Mouse (Mus musculus) spleen, adult 2 months (tissue): ENCODE results near the gene 1500009C09Rik. TPM values are rescaled to one million over a fixed set of nuclear protein-coding genes. Genes with fewer than 3 reads are reported as not detected.
A peak's percentile ranks its signal among the peaks of the same experiment; 100 is the strongest.
"Not testable (repeated sequence)": the region's sequence is repeated elsewhere in the genome, so short reads cannot be mapped to it uniquely, and the experiment has no call there.

Source experiments
- DNase-seq, 2 experiments: peaks; one replicate each; pipeline versions ENCODE4 v3.0.0 to v3.0.0-alpha.2; 2012 to 2021; ENCODE audit warnings: low spot score in 2 of 2, low read depth in 1 of 2
- H3K27ac ChIP-seq: fragments of 200-500 bp; 2 replicates; pipeline ENCODE4 v1.5.1; 2012; ENCODE audit warnings: low read length, inconsistent platforms; ENCODE audit not compliant: insufficient read depth
- H3K27me3 ChIP-seq: fragments of 200-500 bp; 2 replicates; pipeline ENCODE4 v1.6.1; 2012; ENCODE audit warnings: mild to moderate bottlenecking, moderate library complexity, low read length, inconsistent platforms; ENCODE audit not compliant: control insufficient read depth, insufficient read depth
- H3K36me3 ChIP-seq: fragments of 200-500 bp; 2 replicates; pipeline ENCODE4 v1.6.1; 2012; ENCODE audit warnings: mild to moderate bottlenecking, low read length, inconsistent platforms; ENCODE audit not compliant: control insufficient read depth, insufficient read depth
- H3K4me1 ChIP-seq: fragments of 200-500 bp; 2 replicates; pipeline ENCODE4 v1.6.1; 2011; ENCODE audit warnings: inconsistent platforms; ENCODE audit not compliant: control insufficient read depth, insufficient read depth, insufficient read length
- H3K4me3 ChIP-seq: fragments of 200-500 bp; 2 replicates; pipeline ENCODE4 v1.5.1; 2011; ENCODE audit warnings: mild to moderate bottlenecking, inconsistent platforms; ENCODE audit not compliant: insufficient read depth, insufficient read length; ENCODE audit errors: extremely low read depth
- CTCF ChIP-seq: fragments of 200-500 bp; IDR thresholded peaks from 2 replicates; pipeline ENCODE4 v1.5.1; 2011; ENCODE audit warnings: mild to moderate bottlenecking, inconsistent platforms; ENCODE audit not compliant: insufficient read depth, insufficient read length, insufficient replicate concordance; ENCODE audit errors: extremely low read depth
- POLR2A ChIP-seq: fragments of 200-500 bp; IDR thresholded peaks from 2 replicates; pipeline ENCODE4 v1.6.1; 2011; ENCODE audit warnings: low read depth, low read length, inconsistent platforms
- WGBS: fragments of 180-500 bp; shearing (Covaris S2); methylation state at CpG from one replicate; pipeline ENCODE4 v1.1.7; 2018; 5-methylcytosine and 5-hydroxymethylcytosine counted together
- polyA plus RNA-seq: library from polyadenylated mRNA; depleted of rRNA; stranded (reverse); fragments of >200 nt; gene quantifications from 2 replicates; pipeline ENCODE4 v1.2.3, GENCODE M21; 2012

1500009C09Rik gene
- polyA plus RNA-seq, 1 experiment, result 0.08 TPM

DNA sequence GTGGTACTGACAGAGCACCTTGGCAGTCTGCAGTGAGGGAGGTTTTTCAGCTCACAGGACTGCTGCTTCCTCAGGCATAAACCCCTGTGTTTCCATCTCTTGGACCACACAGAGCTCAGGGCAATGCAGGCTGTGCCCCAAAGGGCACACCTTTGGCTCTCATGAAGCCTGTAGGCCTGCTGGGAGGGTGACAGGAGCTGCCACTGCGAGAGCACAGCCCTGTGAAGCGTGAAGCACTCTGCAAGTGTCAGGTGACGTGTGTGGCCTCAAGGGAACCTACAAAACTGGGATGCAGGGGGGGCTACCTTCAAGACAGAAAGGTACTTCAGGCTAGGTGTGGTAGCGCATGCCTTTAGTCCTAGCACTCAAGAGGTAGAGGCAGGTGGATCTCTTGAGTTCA lies 19.5 kb upstream of the 1500009C09Rik start:
- Histone ChIP-seq H3K4me1 (peaks cover 45% of the 10 kb centered on the region), H3K36me3 (no peaks in the 10 kb centered on the region), H3K27ac (peak overlapping the region; percentile 76), H3K4me3 (no peak overlapping the region), H3K27me3 (no peaks in the 10 kb centered on the region)
- TF ChIP-seq POLR2A (no peak), CTCF (no peak)
- peak in 1 of 2 experiments; percentile 74 for DNase-seq
- WGBS, result 52% methylated on average over 4 of the region's 4 CpGs

DNA sequence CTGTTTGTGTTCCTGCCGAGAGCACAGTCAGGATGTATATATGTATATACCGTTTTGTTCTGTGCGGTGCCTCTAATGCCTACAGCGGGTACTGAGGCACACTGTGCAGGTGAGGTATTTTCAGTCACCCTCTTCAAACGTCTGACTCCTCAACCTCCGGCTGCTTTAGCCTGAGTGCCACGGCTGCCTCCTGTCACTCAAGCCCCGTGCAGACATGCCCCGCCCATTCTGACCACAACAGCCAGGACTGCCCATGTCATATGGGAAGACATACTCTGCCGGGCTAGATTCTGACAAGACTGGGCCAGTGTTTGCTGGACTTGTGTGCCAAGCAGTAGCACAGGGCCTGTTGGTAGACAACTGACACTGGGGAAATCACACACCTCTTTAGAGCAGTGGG lies 16.5 kb upstream of the 1500009C09Rik start:
- Histone ChIP-seq H3K4me3 (no peak overlapping the region), H3K27ac (peak overlapping the region; percentile 57)
- 49% methylated on average over 10 of the region's 10 CpGs for WGBS

DNA sequence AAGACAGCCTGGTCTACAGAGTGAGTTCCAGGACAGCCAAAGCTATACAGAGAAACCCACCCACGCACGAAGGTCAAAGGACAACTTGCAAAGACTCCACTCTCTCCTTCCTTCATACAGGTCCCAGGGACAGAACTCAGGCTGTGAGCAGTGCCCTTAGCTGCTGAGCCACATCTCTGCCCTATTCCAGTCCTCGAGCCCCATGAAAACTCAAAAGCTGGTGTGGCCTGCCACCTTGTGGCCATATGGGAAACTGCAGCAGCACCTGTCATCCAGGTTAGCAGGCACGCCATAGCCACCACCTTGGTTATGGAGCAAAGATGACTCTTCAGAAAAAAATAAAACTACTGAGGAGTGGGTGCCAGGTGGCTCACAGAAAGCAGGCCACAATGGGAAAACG lies 15.6 kb upstream of the 1500009C09Rik start:
- no peaks in the 10 kb centered on the region for H3K36me3 ChIP-seq
- no peak overlapping the region for H3K4me3 ChIP-seq
- TF ChIP-seq CTCF (peak; percentile 96), POLR2A (no peak)
- DNase-seq, result peak; percentile 64 to 86
- WGBS, result 29% methylated on average over 5 of the region's 5 CpGs
- H3K4me1 ChIP-seq, result peaks cover 24% of the 10 kb centered on the region
- H3K27me3 ChIP-seq, result no peaks in the 10 kb centered on the region
- H3K27ac ChIP-seq, result no peak overlapping the region

More for the DNA sequence above, 16.5 kb upstream of the 1500009C09Rik start:
- Histone ChIP-seq H3K27me3 (no peaks in the 10 kb centered on the region), H3K36me3 (no peaks in the 10 kb centered on the region), H3K4me1 (peaks cover 33% of the 10 kb centered on the region)
- DNase-seq, result no peak
- TF ChIP-seq CTCF (no peak), POLR2A (no peak)

DNA sequence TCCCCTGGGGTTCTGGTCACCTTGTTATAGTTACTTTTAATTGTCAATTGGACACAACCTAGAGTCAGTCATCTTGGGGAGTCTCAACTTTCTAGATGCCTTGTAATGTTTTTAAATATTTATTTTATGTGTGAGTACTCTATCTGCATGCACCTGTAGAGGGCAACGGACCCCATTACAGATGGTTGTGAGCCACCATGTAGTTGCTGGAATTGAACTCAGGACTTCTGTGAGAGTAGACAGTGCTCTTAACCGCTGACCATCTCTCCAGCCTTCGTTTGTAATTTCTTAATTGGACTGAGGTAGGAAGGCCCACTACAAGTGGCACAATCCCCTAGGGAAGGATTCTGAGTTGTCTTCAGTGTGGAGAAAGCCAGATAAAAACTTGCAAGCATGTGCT lies 8.9 kb upstream of the 1500009C09Rik start:
- no peaks in the 10 kb centered on the region for H3K27me3 ChIP-seq
- TF ChIP-seq CTCF (no peak), POLR2A (no peak)
- 74% methylated on average over 3 of the region's 3 CpGs for WGBS
- no peaks in the 10 kb centered on the region; the same call in 1 of the 2 replicates for H3K4me1 ChIP-seq
- no peaks in the 10 kb centered on the region for H3K36me3 ChIP-seq
- H3K27ac ChIP-seq, result no peak overlapping the region
- peak overlapping the region; percentile 99 for H3K4me3 ChIP-seq
- DNase-seq, result no peak

DNA sequence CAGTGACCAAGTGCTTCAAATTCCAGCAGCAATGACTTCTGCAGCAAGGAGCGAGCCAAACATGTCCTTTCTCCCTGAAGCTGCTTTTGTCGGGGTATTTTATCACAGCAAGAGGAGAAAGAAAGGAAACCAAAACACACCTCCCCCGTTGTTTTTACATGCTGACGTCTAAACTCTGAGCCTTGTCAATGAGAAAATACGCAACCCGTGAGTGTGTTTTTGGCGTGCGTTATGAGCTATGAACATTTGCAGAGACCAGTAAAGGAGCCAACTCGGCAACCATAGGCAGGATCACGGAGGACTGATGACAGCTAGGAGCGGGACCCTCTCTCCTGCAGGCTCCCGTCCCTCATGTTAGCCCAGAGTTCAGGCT lies 8.5 kb upstream of the 1500009C09Rik start:
- Histone ChIP-seq H3K27me3 (no peaks in the 10 kb centered on the region), H3K4me3 (peak overlapping the region; percentile 99), H3K36me3 (no peaks in the 10 kb centered on the region), H3K4me1 (no peaks in the 10 kb centered on the region; the same call in 1 of the 2 replicates), H3K27ac (no peak overlapping the region)
- TF ChIP-seq POLR2A (no peak), CTCF (no peak)
- DNase-seq, result no peak
- WGBS, result 2% methylated on average over 12 of the region's 12 CpGs

DNA sequence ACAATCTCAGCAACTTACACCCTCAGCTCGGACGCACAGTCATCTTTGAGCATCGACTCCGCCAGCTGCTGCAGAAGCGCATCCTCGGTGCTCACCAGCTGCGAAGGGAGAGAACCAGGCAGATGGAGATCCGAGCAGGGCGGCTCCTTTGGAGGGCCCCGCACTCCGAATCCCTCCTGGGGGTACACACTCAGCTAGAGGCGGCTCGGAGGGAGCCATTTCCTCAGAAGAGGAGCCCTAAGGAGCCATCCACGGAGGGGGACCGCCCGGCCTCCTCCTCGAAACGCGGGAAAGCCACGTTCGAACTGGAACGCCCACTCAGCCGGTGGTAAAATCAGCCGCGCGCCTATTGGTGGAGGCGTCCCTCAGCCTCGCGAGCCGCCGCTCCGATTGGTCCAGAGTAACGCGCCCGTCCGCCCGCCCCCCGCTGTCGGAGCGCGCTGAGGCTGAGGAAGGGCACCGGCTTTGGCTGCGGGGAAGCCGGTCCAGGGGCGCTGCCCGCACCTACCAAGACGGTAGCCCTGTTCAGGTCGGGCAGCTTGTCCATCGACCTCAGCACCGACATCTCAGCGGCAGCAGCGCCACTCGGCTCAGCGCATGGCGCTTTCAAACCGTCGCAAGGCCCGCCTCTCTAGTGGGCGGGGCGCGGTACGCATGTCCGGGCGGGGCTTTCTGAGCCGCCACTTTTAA lies 7.9 kb upstream of the 1500009C09Rik start, which contains the start of gene Cenpm:
Cenpm (minus strand) TSS at position 634 of the 690 bp plus-strand sequence.
- Histone ChIP-seq H3K27me3 (no peaks in the 10 kb centered on the region), H3K36me3 (no peaks in the 10 kb centered on the region), H3K4me3 (peak within 1 kb of the TSS; percentile 99), H3K4me1 (no peaks in the 10 kb centered on the region; the same call in 1 of the 2 replicates), H3K27ac (peak within 1 kb of the TSS; percentile 61; the same call in 1 of the 2 replicates)
- peak; percentile 74 to 90 for DNase-seq
- TF ChIP-seq POLR2A, result no peak
- WGBS, result under 1% methylated on average over 65 of the region's 65 CpGs

DNA sequence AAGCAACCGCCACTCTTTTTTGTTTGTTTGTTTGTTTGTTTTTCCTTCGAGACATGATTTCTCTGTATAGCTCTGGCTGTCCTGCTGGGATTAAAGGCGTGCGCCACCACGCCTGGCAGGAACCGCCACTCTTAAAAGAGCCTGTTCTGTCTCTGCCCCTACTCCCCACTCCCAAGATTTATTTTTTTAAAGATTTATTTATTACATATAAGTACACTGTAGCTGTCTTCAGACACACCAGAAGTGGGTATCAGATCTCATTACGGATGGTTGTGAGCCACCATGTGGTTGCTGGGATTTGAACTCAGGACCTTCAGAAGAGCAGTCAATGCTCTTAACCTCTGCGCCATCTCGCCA lies 7.4 kb upstream of the 1500009C09Rik start:
- not testable (repeated sequence) for H3K4me1 ChIP-seq, DNase-seq, H3K27me3 ChIP-seq, H3K36me3 ChIP-seq, H3K27ac ChIP-seq
- WGBS, result 23% methylated on average over 9 of the region's 9 CpGs
- peak overlapping the region; percentile 99; the same call in 1 of the 2 replicates for H3K4me3 ChIP-seq
